Mouse (Mus musculus) retina, adult 2 months (tissue): ENCODE data around the gene Gpr157.
A peak's percentile ranks its signal among the peaks of the same experiment; 100 is the strongest.

Experiments used
- DNase-seq: peaks from one replicate; pipeline ENCODE4 v3.0.0-alpha.2; 2012; ENCODE audit warnings: low read depth, low spot score

Gpr157 gene

DNA sequence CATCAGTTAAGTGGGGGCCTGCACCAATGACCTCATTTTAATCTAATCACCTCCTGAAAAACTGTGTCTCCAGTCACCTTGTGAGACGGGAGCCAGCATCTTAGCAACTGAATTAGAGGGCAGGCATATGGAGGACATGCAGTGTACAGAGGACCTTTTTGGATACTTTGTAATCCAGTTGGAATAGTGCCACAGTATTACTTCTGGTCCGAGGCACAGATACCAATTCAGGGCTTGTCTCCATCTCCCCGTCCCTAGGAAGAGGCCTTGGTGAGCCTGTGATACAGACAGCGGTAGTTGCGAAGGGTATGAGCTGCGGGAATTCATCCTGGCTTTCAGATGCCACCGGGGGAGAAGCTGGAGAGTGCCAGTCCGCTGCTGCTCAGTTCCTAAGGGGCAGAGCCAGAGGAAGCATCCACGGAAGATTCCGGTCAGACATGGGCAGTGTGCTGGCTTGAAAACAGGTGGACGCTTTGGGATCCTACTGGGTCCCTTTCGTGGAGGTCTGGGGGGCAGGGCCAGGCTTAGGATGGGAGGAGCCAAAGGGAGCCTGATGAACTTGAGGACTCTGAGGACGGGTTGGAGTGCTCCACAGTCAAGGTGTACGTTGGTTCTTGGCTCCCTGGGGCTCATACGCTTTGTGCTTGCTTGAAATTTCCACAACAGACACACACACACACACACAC is 14.6 kb upstream of the Gpr157 start:
- DNase-seq = no peak

GRCm38 (mm10) chr4:150073102-150073473 is 14.1 kb upstream of the Gpr157 start:
- no peak for DNase-seq

- DNase-seq = no peak
Observed at GRCm38 (mm10) chr4:150075350-150075749, 11.8 kb upstream of the Gpr157 start.

DNA sequence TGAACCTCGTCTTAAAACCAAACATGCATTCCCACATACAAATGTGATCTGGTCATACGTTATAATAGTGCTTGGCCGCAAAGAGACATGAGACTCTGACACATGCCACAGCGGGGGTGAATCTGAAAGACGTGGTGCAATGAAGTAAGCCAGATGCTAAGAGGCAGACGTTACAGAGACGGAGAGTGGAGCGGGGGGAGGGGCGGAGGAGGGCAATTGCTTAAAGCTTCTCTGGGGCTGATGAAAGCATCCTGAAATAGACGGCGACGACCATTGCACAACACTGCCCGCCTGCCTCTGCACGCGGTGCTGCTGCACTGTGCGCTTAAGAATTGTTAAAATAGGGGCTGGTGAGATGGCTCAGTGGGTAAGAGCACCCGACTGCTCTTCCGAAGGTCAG is 11.0 kb upstream of the Gpr157 start:
- DNase-seq = no peak

DNA sequence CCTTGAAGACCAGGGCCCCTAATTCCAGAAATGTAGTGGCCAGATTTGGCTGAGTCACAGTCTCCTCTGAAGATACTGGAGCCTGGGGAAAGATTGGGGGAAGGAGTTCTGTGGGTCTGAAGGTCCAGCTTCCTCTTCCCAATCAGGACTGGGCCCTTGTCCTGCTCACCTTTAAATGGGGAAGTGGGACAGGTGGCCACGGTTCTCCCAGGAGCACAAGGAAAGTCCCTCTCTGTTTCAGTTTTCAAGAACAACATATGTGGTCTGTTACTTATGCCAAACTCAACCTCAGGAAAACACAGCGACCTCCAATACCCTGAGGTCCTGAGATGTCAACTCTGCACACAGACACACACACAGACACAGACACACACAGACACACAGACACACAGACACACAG is 8.5 kb upstream of the Gpr157 start:
- no peak for DNase-seq

GRCm38 (mm10) chr4:150079244-150079643 is 7.9 kb upstream of the Gpr157 start:
- no peak for DNase-seq

GRCm38 (mm10) chr4:150080330-150080967 is 6.7 kb upstream of the Gpr157 start:
- no peak for DNase-seq

- no peak for DNase-seq
Observed at GRCm38 (mm10) chr4:150085366-150085765, 1.8 kb upstream of the Gpr157 start.

DNA sequence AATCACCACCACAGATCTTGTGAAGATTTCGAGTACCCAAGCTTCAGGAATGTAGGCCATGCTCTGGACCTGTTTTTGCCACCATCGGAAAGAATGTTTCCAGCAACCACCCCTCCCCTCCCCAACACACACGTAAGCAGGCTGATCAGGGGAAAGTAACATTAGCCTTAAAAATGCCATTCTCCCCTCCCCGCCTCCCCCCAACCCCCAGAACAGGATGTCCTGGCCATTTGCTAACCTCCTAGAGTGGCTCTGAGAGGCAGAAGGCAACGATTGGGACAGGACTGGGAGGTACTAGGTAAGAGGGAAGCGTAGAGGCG is 364 bp upstream of the Gpr157 start:
- no peak for DNase-seq

- no peak for DNase-seq
Observed at GRCm38 (mm10) chr4:150087890-150088530, 845 bp downstream of the Gpr157 start.

DNA sequence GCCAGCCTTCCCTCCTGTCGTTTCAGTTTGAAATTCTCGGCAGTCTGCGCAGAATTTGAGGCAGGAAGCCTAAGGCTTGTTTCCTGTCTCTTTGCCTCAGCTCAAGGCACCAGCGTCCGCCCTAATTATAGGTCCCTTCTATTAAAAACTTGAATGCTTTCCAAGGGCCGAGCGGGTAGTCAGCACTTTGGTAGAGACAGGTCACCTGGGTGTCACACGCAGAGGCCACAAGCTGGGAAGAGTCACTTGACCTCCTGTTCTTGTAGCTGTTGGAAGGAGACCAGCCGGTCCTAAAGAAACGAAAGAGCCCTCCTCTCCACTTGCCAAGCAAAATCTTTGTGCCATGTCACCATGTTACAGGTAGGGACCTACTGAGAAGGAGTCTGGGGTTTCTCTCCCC is 2.0 kb downstream of the Gpr157 start:
- DNase-seq = no peak

GRCm38 (mm10) chr4:150091887-150092582 is 4.9 kb downstream of the Gpr157 start:
- no peak for DNase-seq

DNA sequence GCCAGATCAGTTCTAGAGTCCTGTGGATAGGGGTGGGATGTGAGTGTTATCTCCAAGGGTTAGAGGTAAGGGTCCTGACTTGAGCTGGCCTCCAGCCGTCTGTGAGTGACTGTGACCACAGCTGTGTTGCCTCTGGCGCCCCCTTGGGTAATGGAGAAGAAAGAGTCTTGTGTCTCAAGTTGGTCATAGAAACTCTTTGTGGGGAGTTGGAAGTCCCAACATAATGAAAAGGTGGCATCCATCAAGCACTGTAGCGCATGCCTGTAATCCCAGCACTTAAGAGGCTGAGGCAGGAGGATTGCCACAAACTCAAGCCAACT is 5.4 kb downstream of the Gpr157 start:
- DNase-seq = no peak

DNA sequence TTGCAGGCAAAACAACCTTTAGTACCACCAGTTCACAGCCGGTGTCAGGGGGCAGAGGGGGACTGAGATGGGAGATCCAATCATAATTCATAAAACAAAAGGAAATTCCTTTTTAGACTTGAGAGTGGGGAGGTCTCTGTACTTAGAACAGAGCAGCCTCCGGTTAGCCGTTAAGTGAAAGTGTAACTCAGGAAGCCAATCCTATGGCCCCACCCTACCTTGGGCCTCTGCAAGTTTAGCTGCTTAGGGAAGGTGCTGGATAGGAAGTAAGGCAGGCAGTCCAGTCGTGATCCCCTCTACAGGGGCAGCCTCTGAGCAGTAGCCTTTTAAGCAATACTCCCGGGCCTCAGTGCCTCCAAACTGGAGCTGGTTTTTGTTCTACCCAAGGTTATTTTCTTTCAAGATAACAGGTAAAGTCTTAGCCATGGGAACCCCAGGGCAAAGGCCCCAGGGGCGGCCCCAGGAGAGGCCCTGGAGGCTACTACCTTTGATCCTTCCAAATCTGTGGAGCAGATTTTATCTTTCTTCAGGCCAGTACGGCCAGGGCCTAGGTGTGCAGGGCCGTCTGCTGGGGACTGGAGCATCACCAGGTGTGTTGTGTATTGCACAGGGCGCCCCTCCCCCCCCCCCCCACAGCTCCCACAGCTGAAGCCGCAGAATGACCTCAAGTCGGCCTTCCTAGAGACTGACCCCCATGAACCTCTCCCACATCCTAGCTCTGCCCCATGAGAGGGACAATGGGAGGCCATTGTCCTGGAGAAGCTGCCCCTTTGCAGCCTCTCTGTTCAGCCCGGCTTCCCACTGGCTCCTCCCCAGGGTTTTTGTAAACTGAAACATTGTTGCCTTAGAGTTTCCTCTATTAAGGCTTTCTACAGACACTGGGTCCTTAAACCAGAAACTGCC is 6.6 kb downstream of the Gpr157 start:
- no peak for DNase-seq

DNA sequence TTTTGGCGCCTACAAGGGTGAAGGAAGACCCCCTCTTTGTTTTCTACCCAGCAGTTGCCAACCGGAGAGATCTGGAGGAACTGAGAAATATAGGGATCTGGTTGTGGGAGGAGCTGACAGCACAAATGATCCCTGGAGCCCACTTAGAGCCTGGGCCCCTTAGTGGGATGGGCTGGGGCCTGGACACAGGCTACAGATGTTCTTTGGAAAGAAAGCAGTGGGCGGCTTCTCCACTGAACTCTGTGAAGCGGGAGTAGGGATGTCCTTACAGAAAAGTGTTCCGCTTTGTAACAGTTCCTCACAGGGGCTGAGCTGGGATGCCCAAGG is 7.3 kb downstream of the Gpr157 start:
- no peak for DNase-seq

DNA sequence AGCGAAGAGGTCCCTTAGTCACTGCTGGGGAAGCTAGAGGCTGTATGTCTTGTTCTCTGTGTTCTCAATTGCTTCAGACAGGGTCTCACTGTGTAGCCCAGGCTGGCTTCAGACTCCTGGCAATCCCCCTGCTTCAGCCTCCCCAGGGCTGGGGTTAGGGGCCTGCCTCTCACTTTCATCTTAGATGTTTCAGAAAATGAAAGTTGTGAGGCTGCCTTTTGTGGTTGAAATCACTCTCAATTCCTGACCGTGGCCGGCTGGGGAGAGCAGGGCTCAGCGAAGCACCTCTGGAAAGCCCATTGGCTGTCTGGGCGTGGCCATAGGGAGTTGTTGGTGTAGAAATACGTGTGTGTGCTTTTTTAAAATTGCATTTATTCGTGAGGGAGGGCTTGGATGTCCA is 9.1 kb downstream of the Gpr157 start:
- no peak for DNase-seq

DNA sequence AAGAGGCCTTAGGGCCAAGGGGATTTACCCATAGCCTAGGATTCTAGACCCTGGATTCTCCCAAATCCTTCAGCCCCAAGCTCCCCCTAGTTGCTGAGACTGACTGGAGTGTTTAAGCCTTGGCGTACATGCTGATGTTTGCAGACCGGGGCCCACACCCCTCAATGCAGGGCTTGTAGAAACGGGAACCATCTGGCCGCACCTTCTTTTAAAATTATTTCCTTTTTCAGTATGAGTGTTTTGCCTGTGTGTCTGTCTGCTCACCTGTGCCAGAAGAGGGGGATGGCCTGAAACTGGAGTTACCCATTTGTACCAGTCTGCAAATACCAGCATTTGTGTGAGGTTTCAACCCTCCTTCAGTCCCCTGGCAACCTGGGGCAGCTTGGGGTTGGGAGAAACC is 10.7 kb downstream of the Gpr157 start:
- DNase-seq = no peak

DNA sequence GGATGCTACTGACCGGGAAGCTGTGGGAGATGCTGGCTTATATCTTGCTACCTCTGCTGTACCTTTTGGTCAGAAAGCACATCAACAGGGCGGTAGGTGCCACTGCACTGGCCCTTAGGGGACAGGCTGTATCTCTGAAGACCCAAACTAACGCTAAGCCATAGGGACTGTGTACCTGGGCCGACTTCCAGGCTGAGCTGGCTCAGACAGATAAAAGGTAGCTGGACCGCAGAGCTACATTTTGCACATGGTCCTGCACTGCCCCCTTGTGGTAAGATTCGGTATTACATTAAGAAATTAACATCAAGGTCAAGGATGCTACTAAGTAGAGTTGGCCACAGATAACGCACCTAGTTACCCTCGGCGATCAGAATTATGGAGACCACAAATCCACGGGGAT is 11.7 kb downstream of the Gpr157 start:
- DNase-seq = peak; percentile 66

DNA sequence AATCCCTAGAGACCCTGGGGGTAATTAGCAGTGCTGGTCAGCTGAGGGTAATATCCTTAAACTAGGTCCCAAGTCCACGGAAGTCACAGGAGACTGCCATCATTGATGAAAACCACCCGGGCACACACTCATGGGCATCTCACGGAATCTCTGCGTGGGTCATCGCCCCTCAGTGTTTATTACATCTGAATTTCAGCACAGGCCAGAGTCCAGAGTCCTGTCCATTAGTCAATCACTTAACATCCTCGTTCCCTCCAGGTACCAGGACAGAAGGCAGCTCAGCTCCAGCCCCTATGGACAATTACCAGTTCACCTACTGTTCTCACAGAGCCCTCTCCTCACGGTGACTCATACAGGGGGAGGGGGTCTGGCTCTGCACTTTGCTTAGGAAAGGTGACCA is 15.7 kb downstream of the Gpr157 start:
- no peak for DNase-seq

GRCm38 (mm10) chr4:150105671-150106070 is 18.5 kb downstream of the Gpr157 start:
- DNase-seq = no peak

GRCm38 (mm10) chr4:150106637-150107036 is 19.5 kb downstream of the Gpr157 start:
- DNase-seq = no peak

- DNase-seq = no peak
Observed at GRCm38 (mm10) chr4:150109636-150110035, 22.5 kb downstream of the Gpr157 start.
